Mouse (Mus musculus) midbrain, embryonic 10.5 days (tissue): ENCODE results near the gene Rab3d. TPM values are rescaled to one million over a fixed set of nuclear protein-coding genes. Genes with fewer than 3 reads are reported as not detected.

Source experiments
- DNase-seq: peaks from one replicate; pipeline ENCODE4 v3.0.0-alpha.2; 2017; ENCODE audit warnings: low spot score
- H3K27ac ChIP-seq: fragments of 300-500 bp; sonication (generic); replicated peaks from 2 replicates; pipeline ENCODE4 v1.5.1; 2016; ENCODE audit warnings: mild to moderate bottlenecking
- H3K27me3 ChIP-seq: fragments of 300-500 bp; sonication (generic); 2 replicates; pipeline ENCODE4 v1.6.1; 2016; ENCODE audit warnings: low read depth, mild to moderate bottlenecking; ENCODE audit not compliant: poor library complexity, severe bottlenecking
- H3K36me3 ChIP-seq: fragments of 300-500 bp; sonication (generic); 2 replicates; pipeline ENCODE4 v1.6.1; 2016; ENCODE audit warnings: mild to moderate bottlenecking, moderate library complexity
- H3K4me1 ChIP-seq: fragments of 300-500 bp; sonication (generic); 2 replicates; pipeline ENCODE4 v1.6.1; 2016
- H3K4me3 ChIP-seq: fragments of 300-500 bp; sonication (generic); 2 replicates; pipeline ENCODE4 v1.5.1; 2016; ENCODE audit warnings: mild to moderate bottlenecking, moderate library complexity
- H3K9me3 ChIP-seq: fragments of 300-500 bp; sonication (generic); replicated peaks from 2 replicates; pipeline ENCODE4 v1.6.1; 2016; ENCODE audit warnings: mild to moderate bottlenecking
- WGBS: fragments of 180-500 bp; shearing (Covaris S2); methylation state at CpG from one replicate; pipeline ENCODE4 v1.1.7; 2016; 5-methylcytosine and 5-hydroxymethylcytosine counted together
- polyA plus RNA-seq: library from polyadenylated mRNA; unstranded; fragments of >200 nt; fragmentation: Nextera tagmentation; extraction: Ambion mirVana; gene quantifications from 2 replicates; pipeline ENCODE4 v1.2.1, GENCODE M21; 2016

The Rab3d gene
- polyA plus RNA-seq, 1 experiment from 2014 or later: 8.3 TPM

DNA sequence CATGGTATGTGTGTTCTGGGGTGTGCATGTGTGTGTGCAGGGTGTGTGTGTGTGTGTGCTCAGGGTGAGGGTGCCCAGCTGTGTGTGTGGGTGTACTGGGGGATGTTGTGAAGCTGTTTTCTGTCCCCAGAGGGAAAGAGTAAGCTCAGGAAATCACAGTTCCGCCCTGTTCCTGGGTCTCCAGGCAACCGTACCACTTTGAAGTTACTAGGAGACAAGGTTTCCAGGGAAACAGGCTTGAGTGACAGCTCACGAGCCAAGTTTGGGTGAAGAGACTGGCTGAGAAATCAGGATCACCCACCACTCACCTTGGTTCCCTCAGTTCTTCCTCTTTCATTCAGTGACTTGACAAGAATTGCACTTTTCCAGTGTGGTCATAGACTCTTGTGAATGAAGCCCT, 35.6 kb upstream of the Rab3d start:
- Histone ChIP-seq H3K27ac (no peak overlapping the region), H3K36me3 (peaks cover 12% of the 10 kb centered on the region), H3K27me3 (peaks cover 12% of the 10 kb centered on the region), H3K9me3 (no peaks in the 10 kb centered on the region), H3K4me3 (no peak overlapping the region), H3K4me1 (peaks cover 26% of the 10 kb centered on the region)
- peak; percentile 39 for DNase-seq
- 11% methylated on average over 3 of the region's 3 CpGs for WGBS

DNA sequence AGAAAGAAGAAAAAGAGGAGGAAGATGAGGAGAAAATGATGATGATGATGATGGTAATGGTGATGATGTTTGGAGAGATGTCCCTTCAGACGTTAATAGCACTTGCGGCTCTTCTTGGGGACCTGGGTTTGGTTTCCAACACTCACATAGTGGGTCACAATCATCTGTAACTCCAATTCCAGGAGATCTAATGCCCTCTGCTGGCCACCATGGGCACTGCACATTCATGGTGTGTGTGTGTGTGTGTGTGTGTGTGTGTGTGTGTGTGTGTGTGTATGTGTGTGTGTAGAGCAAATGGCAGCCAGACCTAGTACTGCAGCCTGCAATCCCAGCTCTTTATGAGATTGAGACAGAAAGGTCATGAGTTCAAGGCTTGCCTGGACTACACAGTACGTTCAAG, 34.0 kb upstream of the Rab3d start:
- Histone ChIP-seq H3K9me3 (no peaks in the 10 kb centered on the region), H3K27ac (no peak overlapping the region), H3K4me3 (no peak overlapping the region), H3K36me3 (no peaks in the 10 kb centered on the region), H3K4me1 (peaks cover 36% of the 10 kb centered on the region), H3K27me3 (peaks cover 23% of the 10 kb centered on the region)
- WGBS: 82% methylated on average over 3 of the region's 3 CpGs
- no peak for DNase-seq

DNA sequence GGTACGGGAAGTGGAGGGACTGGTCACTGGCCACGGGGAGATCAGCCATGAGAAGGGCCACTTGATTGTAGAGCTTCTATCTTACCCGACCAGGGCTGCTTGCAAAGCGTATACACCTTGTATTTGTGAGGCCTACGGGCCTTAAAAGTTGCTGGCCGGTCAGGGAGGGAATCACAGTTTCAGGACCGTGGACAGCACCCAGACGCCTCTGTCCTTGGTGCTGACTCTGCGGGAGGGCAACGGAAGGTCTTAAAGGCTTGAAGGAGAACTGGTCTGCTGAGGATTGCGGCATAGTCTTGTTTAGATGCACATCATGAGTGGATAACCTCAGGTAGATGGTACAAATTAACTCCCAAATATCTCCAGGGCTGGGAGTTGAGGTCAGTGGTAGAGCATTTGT, 32.3 kb upstream of the Rab3d start:
- WGBS: 22% methylated on average over 11 of the region's 11 CpGs

DNA sequence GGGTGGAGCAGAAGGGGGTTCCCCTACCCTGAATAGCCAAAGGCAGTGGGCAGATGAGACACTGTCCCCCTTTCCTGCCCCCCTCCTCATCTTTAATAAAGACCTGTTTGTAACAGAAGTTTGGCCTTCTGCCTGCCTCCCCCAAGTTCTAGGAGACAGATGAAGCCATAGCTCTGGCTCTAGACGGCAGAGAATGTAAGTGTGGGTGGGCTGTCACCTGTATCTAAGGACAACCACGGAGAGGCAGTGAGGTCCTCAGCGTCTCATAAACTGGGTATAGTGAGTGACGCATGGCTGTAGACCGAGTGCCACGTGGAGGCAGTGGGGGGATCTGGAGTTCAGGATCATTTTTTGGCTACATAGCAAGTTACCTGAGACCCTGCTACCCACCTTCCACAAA, 30.8 kb upstream of the Rab3d start:
- Histone ChIP-seq H3K9me3 (0 out of 2 replicates have a peak, but pooled peaks cover 5% of the 10 kb centered on the region), H3K4me3 (no peak overlapping the region), H3K36me3 (no peaks in the 10 kb centered on the region), H3K4me1 (peaks cover 29% of the 10 kb centered on the region), H3K27ac (no peak overlapping the region), H3K27me3 (peaks cover 37% of the 10 kb centered on the region)
- DNase-seq: no peak
- whole genome bisulfite sequencing: 74% methylated on average over 6 of the region's 6 CpGs

More for the DNA sequence above, 32.3 kb upstream of the Rab3d start:
- peak; percentile 76 for DNase-seq
- H3K36me3 ChIP-seq: no peaks in the 10 kb centered on the region
- no peak overlapping the region for H3K4me3 ChIP-seq
- no peak overlapping the region for H3K27ac ChIP-seq
- H3K27me3 ChIP-seq: peaks cover 29% of the 10 kb centered on the region
- peaks cover 31% of the 10 kb centered on the region for H3K4me1 ChIP-seq
- H3K9me3 ChIP-seq: no peaks in the 10 kb centered on the region

DNA sequence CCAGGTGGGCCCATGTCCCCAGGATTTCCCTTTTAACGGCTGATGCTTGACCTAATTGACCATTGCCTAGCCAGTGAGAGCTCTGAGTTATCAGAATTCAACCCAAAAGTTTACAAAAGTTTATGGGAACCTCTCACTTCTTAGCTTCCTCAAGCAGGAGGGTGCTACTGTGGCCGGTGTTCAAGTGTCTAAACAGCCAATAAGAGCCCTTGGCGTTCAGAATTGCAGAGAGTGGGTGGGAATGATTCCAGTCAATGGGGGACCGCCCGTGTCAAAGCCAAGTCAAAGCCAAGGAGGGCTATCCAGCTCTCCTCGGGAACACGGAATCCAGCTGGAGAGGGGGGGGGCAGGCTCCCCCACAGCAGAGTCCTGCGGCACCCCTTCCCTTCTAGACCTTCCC, 30.2 kb upstream of the Rab3d start:
- no peak for DNase-seq
- H3K9me3 ChIP-seq: peaks cover 8% of the 10 kb centered on the region; the same call in 1 of the 2 replicates
- peaks cover 44% of the 10 kb centered on the region for H3K27me3 ChIP-seq
- 68% methylated on average over 8 of the region's 8 CpGs for WGBS
- H3K27ac ChIP-seq: no peak overlapping the region
- peaks cover 22% of the 10 kb centered on the region for H3K4me1 ChIP-seq
- peak overlapping the region; percentile 37; the same call in 1 of the 2 replicates for H3K4me3 ChIP-seq
- no peaks in the 10 kb centered on the region for H3K36me3 ChIP-seq

DNA sequence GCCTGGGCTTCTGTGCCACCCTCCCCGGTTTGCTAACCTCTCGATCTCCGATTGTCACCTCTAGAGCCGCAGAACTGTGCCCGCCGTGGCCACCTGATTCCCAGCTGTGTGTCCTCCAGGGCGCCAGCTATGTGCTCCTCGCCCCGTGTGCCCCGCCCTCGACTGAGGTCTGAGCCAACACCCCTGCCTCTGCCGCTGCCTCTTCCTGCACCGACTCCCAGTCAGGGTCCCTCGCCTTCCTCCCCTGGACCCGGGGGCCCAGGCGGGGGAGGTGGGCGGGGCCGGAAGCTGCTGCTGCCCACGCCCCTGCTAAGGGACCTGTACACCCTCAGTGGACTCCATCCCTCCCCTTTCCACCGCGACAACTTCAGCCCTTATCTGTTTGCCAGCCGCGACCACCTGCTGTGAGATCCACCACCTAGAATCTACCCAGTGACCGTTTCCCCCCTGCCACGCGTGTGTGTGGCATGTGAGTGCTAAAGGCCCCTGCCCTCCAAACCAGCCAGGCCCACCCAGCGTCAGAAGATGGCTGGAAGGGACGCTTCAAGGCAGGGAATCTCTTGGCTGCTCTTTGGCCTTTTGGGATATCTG, 29.6 kb upstream of the Rab3d start:
- Histone ChIP-seq H3K4me1 (peaks cover 19% of the 10 kb centered on the region), H3K27ac (0 out of 2 replicates have a peak overlapping the region, but pooled peaks have one; percentile 3), H3K27me3 (peaks cover 44% of the 10 kb centered on the region), H3K4me3 (peak overlapping the region; percentile 37), H3K9me3 (peaks cover 8% of the 10 kb centered on the region; the same call in 1 of the 2 replicates), H3K36me3 (no peaks in the 10 kb centered on the region)
- WGBS: 7% methylated on average over 21 of the region's 28 CpGs
- DNase-seq: no peak

DNA sequence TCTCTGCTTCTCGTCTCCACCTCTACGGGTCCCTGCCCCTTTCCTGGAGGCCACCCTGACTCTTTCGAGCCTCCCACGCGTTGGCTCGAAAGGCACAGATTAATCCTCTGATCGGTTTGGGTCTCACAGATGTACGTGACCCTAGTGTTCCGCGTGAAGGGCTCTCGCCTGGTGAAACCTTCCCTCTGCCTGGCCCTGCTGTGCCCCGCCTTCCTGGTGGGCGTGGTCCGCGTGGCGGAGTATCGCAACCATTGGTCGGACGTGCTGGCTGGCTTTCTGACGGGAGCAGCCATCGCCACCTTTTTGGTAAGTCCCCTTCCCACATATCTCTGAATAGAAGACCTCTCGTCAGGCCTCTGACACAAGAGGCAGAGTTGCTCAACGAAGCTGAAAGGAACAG, 26.3 kb upstream of the Rab3d start:
- H3K4me1 ChIP-seq: peaks cover 19% of the 10 kb centered on the region
- H3K4me3 ChIP-seq: no peak overlapping the region
- H3K9me3 ChIP-seq: peaks cover 8% of the 10 kb centered on the region; the same call in 1 of the 2 replicates
- no peak overlapping the region for H3K27ac ChIP-seq
- H3K27me3 ChIP-seq: peaks cover 44% of the 10 kb centered on the region
- H3K36me3 ChIP-seq: peaks cover 8% of the 10 kb centered on the region; the same call in 1 of the 2 replicates
- DNase-seq: peak; percentile 28
- 25% methylated on average over 23 of the region's 23 CpGs for WGBS

DNA sequence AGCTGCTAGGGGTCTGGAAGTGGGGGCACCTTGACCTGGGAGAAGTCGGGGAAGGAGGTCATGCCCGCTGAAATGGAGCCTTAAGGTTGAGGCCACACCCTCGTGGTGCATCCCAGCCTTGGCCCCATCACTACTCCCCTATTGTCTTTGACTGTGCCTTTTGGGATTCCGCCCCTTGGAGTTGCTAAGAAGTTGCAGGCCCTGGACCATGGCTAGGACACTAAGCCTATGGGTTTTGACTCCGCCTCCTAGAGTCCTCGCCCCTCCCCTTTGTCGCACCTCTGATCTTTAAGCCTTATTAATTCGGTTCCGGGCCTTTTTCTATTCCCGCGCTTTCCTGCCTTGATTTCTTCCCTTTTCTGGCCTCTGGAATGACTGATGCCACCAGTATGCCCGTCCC, 25.6 kb upstream of the Rab3d start:
- Histone ChIP-seq H3K36me3 (peaks cover 8% of the 10 kb centered on the region; the same call in 1 of the 2 replicates), H3K9me3 (peaks cover 8% of the 10 kb centered on the region; the same call in 1 of the 2 replicates), H3K4me1 (peaks cover 19% of the 10 kb centered on the region), H3K27ac (no peak overlapping the region), H3K4me3 (no peak overlapping the region), H3K27me3 (peaks cover 38% of the 10 kb centered on the region)
- 60% methylated on average over 12 of the region's 12 CpGs for WGBS
- no peak for DNase-seq

DNA sequence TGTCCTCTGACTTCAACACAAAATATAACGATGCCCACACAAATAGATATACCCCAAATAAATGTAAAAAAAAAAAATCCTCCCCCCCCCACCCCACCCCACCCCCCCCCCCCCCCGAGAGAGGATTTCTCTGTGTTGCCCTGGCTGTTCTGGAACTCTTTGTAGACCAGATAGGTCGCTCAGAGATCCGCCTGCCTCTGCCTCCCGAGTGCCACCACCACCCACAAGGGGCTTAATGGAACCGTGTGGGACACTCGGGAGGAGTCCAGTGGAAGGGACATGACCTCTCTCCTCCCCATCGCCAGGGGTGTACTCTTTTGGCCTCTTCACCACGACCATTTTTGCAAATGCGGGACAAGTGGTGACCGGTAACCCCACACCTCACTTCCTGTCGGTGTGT, 25.1 kb upstream of the Rab3d start:
- Histone ChIP-seq H3K4me1 (peaks cover 24% of the 10 kb centered on the region), H3K4me3 (no peak overlapping the region), H3K9me3 (peaks cover 8% of the 10 kb centered on the region; the same call in 1 of the 2 replicates), H3K36me3 (peaks cover 8% of the 10 kb centered on the region; the same call in 1 of the 2 replicates), H3K27ac (no peak overlapping the region), H3K27me3 (peaks cover 32% of the 10 kb centered on the region)
- WGBS: 78% methylated on average over 11 of the region's 12 CpGs
- DNase-seq: no peak

DNA sequence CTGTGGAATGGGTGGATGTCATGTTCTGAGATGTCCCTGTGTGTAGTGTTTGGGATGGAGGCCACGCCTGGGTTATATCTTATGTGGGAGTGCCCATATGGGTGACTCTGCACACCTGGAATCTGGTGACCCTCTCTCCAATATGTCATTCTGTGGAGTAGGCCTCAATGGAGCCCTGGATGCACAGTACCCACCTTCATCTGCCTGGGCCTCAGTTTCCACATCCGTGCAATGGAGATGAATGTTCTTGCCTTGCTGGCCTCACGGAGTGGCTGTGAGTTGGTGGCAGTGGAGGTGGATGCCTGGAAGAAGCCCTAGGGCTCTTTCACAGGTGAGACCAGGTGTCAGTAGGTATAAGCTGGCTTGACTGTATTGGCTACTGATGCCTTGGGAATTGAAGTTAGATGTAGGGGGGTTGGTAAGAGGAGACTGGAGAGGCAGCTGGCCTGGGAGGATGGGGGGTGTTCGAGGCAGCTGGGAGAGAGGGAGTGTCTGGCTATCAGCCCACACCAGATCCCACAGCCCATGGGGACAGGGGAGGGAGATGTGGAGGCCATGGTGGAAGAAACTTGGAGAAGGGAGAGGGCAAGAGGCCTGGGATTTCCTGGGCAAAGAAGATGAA, 20.4 kb upstream of the Rab3d start:
- peaks cover 8% of the 10 kb centered on the region; the same call in 1 of the 2 replicates for H3K36me3 ChIP-seq
- DNase-seq: no peak
- H3K27ac ChIP-seq: no peak overlapping the region
- 89% methylated on average over 4 of the region's 4 CpGs for WGBS
- H3K27me3 ChIP-seq: peaks cover 22% of the 10 kb centered on the region
- peak overlapping the region; percentile 68; the same call in 1 of the 2 replicates for H3K4me3 ChIP-seq
- H3K4me1 ChIP-seq: peaks cover 26% of the 10 kb centered on the region
- peaks cover 1% of the 10 kb centered on the region; the same call in 1 of the 2 replicates for H3K9me3 ChIP-seq

DNA sequence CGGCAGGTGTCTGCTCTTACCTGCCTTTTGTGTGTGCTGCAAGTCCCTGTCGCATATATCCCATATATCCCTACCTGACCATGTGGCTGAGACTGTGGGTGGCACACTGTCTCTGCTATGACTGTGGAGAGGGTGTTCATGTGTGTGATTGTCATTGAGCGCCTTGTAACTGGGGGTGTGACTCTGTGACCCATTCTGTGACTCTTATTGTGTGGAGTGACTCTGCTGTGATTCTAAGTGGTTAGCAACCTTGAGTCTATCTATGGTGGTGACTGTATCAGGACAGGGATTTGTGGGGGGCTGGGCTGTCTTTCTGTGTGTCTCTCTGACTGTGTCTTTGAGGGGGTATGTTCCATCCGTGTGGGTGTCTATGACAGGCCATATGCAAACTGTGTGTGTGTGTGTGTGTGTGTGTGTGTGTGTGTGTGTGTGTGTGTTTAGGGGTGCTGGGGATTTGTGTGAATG, 19.8 kb upstream of the Rab3d start:
- WGBS: 77% methylated on average over 4 of the region's 4 CpGs
- no peak for DNase-seq
- peaks cover 28% of the 10 kb centered on the region for H3K4me1 ChIP-seq
- H3K9me3 ChIP-seq: no peaks in the 10 kb centered on the region
- H3K27me3 ChIP-seq: peaks cover 25% of the 10 kb centered on the region
- H3K27ac ChIP-seq: no peak overlapping the region
- H3K36me3 ChIP-seq: peaks cover 8% of the 10 kb centered on the region; the same call in 1 of the 2 replicates
- H3K4me3 ChIP-seq: peak overlapping the region; percentile 68

DNA sequence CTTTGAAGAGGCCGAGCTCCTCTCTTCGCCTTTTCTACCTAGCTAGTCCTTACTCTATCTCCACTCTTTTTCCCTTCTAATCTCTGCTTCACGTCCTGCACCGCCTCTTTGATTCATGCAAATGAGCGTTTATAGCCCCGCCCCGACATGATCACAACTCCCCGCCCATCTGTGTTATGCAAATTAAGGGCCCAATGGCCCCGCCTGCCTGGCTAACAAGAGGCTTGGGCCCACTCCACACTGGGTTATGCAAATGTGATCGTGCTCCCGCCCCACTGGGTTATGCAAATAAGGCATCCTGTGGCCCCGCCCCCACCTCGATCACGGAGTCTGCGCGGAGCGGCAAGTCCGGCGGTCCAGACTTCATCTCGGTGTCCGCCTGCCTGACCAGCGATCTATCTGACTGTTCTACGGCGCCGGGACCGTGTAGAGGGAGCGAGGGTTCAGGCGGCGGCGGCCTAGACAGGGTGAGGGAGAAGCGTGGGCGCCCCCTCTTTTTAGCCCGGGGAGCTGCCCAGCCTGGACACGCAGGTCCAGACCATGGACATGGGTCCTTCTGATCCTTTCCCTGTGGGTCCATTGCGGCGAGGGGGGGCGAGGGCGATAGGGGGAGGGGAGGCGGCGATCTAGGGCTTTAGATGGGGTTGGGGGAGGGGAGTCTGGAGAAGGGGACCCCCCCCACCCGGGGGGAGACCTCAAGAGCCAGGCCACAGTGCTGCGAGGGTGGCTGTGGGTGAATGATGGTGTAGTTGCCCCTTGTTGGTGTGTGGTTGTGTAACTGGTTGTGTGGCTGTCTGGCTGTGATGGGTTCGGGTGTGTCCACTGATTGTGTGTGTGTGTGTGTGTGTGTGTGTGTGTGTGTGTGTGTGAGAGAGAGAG, 18.9 kb upstream of the Rab3d start, which contains the start of gene Plppr2:
Gene Plppr2 (plus strand): TSS at position 342 of the 879 bp plus-strand sequence.
- Histone ChIP-seq H3K36me3 (peaks cover 8% of the 10 kb centered on the region; the same call in 1 of the 2 replicates), H3K27ac (peak within 1 kb of the TSS; percentile 87), H3K4me1 (peaks cover 30% of the 10 kb centered on the region), H3K9me3 (no peaks in the 10 kb centered on the region), H3K27me3 (peaks cover 29% of the 10 kb centered on the region), H3K4me3 (peak within 1 kb of the TSS; percentile 68)
- 3% methylated on average over 42 of the region's 43 CpGs for WGBS
- DNase-seq: peak; percentile 99
